Mouse (Mus musculus): ENCODE results near the gene Spats2. TPM values are rescaled to one million over a fixed set of nuclear protein-coding genes. Genes with fewer than 3 reads are reported as not detected.

Spats2 gene
- polyA plus RNA-seq, 1 experiment = 10.6 TPM

DNA sequence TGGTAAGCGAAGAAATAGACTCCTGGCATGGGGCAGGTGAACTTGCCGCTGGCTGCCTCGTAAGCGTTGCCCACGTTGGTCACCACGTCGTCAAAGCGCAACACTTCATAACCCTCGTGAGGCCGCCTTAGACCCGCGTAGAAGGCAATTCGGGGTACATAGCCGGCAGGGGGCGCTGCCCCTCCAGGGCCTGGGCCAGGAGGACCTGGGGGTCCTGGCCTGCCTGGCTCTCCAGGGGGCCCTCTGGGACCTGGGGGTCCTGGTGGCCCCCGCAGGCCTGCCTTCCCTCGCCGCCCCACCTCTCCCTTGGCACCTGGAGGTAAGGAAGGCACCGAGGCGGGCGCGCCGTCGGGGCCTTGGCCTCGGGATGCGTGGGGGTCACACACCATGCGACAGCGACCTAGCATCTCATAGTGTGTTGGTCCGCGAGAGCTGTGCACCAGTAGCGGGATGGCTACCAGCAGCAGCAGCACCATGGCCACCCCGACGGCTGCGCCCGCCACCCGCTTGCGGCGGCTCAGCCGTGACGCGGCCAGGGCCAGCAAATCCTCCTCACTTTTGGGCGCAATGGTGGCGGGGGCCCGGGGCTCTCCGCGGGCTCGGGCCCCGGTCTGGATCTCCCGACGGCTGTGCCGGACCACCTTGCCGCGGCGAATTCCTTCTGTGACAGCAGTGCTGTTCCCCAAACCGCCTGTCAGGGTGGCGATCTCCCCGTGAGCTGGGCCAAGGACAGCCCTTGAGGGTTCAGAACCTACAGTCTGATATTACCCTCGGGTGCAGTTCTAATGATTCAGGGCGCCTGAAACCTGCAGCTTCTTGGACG is 38.3 kb upstream of the Spats2 start, which contains the start of gene C1ql4:
TSS of gene C1ql4 (minus strand) at position 565 of the 823 bp plus-strand sequence.
- TF ChIP-seq POLR2A (IDR thresholded peaks at IDR 0.05; ENCODE audit: borderline replicate concordance, extremely low read depth, low read depth, low read length) (no peak), CTCF (IDR thresholded peaks at IDR 0.05; ENCODE audit: insufficient read depth, low read length) (peak; percentile 20; the same call in 1 of the 2 replicates)
- Histone ChIP-seq H3K4me3 (replicated peaks; ENCODE audit: extremely low read depth, low read depth, low read length) (no peak within 1 kb of the TSS), H3K4me1 (ENCODE audit: control insufficient read depth, insufficient read depth, low read length) (0 out of 2 replicates have a peak, but pooled peaks cover 2% of the 10 kb centered on the region)
- peak; percentile 36 for DNase-seq
- WGBS = 11% methylated on average over 60 of the region's 60 CpGs

DNA sequence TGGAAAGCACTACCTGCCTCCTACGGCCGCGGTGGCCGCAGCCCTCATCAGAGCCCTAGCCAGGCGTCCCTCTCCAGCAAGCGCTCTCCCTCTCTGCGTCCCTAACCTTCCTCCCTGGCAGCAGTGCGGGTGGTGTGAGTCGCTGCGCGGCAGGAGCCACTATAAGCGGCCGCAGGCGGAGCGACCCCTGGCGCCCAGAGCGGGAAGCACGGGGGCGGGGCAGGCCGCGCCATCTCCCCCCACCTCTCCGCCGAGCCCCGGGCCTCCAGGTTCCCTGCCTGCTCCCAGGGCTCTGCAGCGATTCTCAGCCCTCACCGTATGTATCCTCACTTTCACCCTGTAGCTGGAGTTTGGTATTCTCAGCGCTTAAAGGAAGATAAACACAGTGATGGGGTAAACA is 37.4 kb upstream of the Spats2 start:
- H3K4me3 ChIP-seq (replicated peaks; ENCODE audit: extremely low read depth, low read depth, low read length) = no peak overlapping the region
- TF ChIP-seq CTCF (IDR thresholded peaks at IDR 0.05; ENCODE audit: insufficient read depth, low read length) (peak; percentile 47), POLR2A (IDR thresholded peaks at IDR 0.05; ENCODE audit: borderline replicate concordance, extremely low read depth, low read depth, low read length) (no peak)
- WGBS = under 1% methylated on average over 27 of the region's 27 CpGs
- peak; percentile 75 for DNase-seq
- 0 out of 2 replicates have a peak, but pooled peaks cover 2% of the 10 kb centered on the region for H3K4me1 ChIP-seq (ENCODE audit: control insufficient read depth, insufficient read depth, low read length)

- 26% methylated on average over 14 of the region's 14 CpGs for WGBS
- TF ChIP-seq CTCF (IDR thresholded peaks at IDR 0.05; ENCODE audit: insufficient read depth, low read length) = no peak
- TF ChIP-seq POLR2A (IDR thresholded peaks at IDR 0.05; ENCODE audit: borderline replicate concordance, extremely low read depth, low read depth, low read length) = no peak
- DNase-seq = no peak
- Histone ChIP-seq H3K4me3 (replicated peaks; ENCODE audit: extremely low read depth, low read depth, low read length) (no peak overlapping the region), H3K4me1 (ENCODE audit: control insufficient read depth, insufficient read depth, low read length) (peaks cover 4% of the 10 kb centered on the region; the same call in 1 of the 2 replicates)
Measured at GRCm38 (mm10) chr15:99089069-99089468, 36.6 kb upstream of the Spats2 start.

DNA sequence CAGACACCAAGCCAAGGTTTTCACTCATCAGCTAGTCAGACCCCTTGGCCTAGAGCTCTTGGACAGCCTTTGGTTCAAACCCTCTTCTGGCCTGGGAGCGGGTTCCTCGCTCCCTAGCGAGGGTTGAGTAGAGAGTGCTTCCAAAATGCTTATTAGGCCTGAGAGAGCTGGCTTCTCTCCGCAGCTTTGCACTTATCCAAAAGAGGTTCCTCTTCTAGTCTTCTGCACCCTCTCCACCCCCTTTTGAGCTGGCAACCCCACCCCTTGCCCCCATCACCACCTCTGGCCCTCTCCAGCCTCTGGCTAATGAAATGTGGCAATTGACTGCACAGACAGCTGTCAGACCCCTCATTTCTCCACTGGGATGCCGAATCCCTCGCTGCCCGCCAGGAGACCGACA is 32.8 kb upstream of the Spats2 start, which contains the start of gene Dnajc22:
TSS of gene Dnajc22 (plus strand) at position 301 of the 400 bp plus-strand sequence.
- WGBS = 68% methylated on average over 8 of the region's 8 CpGs
- Histone ChIP-seq H3K4me3 (replicated peaks; ENCODE audit: extremely low read depth, low read depth, low read length) (peak within 1 kb of the TSS; percentile 5), H3K4me1 (ENCODE audit: control insufficient read depth, insufficient read depth, low read length) (peaks cover 11% of the 10 kb centered on the region)
- TF ChIP-seq POLR2A (IDR thresholded peaks at IDR 0.05; ENCODE audit: borderline replicate concordance, extremely low read depth, low read depth, low read length) = no peak
- TF ChIP-seq CTCF (IDR thresholded peaks at IDR 0.05; ENCODE audit: insufficient read depth, low read length) = no peak
- DNase-seq = no peak

- Histone ChIP-seq H3K4me1 (ENCODE audit: control insufficient read depth, insufficient read depth, low read length) (peaks cover 15% of the 10 kb centered on the region), H3K4me3 (replicated peaks; ENCODE audit: extremely low read depth, low read depth, low read length) (peak overlapping the region; percentile 5)
- TF ChIP-seq POLR2A (IDR thresholded peaks at IDR 0.05; ENCODE audit: borderline replicate concordance, extremely low read depth, low read depth, low read length) = no peak
- 0 out of 2 replicates have a peak, but pooled peaks have one; percentile 13 for TF ChIP-seq CTCF (IDR thresholded peaks at IDR 0.05; ENCODE audit: insufficient read depth, low read length)
- peak; percentile 50 for DNase-seq
- WGBS = 4% methylated on average over 56 of the region's 56 CpGs
Measured at GRCm38 (mm10) chr15:99093291-99094258, 32.1 kb upstream of the Spats2 start.

DNA sequence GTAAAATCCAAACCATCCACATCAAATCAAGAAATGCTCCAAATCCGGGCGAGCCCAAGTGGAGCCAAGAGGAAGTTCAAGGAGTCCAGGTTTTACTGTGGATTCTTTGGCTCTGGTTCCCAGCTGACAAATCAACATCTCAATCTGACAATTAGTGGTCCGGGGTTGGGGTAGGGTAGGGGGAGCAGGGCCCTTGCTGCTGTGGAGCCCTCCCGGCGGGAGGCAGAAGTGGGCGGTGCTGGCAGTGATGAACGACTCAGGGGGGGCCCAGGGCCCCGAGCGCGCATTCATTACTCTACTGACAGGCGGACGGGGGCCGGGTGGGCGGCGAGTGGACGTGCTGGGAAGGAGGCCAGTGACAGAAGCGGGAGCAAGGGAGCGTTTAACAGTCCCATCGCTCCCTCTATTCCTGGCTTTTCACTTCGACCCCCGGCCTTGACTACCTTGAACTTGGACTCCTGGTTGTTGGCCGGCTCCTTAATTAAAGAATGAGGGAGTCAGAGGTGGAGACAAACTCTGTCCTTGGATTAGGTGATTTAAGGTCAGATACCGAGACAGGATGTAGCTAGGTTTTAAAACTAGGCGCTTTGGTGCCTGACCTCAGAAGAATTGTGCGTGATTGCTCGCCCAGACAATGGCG is 31.0 kb upstream of the Spats2 start:
- no peak for DNase-seq

DNA sequence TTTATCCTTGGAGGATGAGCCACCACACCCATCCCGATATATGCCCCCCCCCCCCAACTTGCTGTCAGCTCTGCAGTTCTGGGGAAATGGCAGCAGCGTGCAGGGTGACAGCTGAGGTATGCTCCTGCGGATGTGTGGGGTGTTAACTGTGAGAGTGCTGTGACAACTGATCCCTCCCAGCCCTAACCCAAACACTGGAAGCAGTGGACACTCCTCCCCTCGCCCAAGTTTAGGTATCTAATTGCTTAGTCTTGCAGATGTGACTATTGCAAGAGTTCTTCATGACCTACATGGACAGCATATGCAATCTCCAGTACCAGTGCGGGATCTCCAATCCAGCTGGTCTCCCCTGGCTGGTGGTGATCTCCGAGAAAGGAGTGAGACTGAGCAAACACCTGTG is 30.4 kb upstream of the Spats2 start:
- 25% methylated on average over 6 of the region's 6 CpGs for WGBS
- Histone ChIP-seq H3K4me1 (ENCODE audit: control insufficient read depth, insufficient read depth, low read length) (peaks cover 18% of the 10 kb centered on the region), H3K4me3 (replicated peaks; ENCODE audit: extremely low read depth, low read depth, low read length) (no peak overlapping the region)
- DNase-seq = no peak
- no peak for TF ChIP-seq CTCF (IDR thresholded peaks at IDR 0.05; ENCODE audit: insufficient read depth, low read length)
- no peak for TF ChIP-seq POLR2A (IDR thresholded peaks at IDR 0.05; ENCODE audit: borderline replicate concordance, extremely low read depth, low read depth, low read length)

More for the DNA sequence above, 31.0 kb upstream of the Spats2 start:
- H3K4me3 ChIP-seq (replicated peaks; ENCODE audit: extremely low read depth, low read depth, low read length) = no peak overlapping the region
- 6% methylated on average over 27 of the region's 27 CpGs for WGBS
- TF ChIP-seq POLR2A (IDR thresholded peaks at IDR 0.05; ENCODE audit: borderline replicate concordance, extremely low read depth, low read depth, low read length) (no peak), CTCF (IDR thresholded peaks at IDR 0.05; ENCODE audit: insufficient read depth, low read length) (no peak)
- peaks cover 18% of the 10 kb centered on the region for H3K4me1 ChIP-seq (ENCODE audit: control insufficient read depth, insufficient read depth, low read length)

DNA sequence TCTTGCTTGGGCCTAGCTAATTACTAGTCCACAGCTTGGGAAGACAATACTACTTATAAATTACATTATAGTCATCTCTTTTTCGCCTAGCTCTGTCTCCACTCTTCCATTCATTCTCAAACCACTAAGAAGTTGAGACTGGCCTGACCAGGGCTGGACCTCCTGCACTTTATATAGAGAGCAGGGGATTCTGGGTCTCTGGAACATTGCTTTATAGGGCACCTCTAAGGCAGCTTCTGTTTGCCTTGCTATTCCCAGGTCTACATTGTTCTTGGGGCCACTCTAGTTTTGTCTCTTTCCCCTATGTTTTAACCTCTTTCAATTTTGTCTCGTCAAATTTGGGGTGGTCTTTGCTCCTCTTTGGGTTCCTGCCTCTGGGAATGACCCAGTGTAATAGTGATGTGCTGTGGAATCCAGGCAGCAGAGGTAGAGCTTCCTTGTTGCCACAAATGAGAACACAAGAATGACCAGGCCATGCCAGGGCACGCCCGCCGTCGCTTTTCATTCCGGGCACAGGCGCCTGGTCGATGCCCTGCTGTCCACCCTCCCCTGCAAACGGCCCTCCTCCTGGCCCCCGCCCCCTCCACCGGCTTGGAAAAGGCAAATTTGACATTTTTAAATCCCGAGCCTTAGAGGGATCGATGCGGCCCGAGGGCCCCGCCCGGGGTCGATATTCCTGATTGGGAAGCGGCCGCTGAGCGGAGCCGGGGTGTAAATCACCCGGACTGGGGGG is 29.5 kb upstream of the Spats2 start:
- TF ChIP-seq CTCF (IDR thresholded peaks at IDR 0.05; ENCODE audit: insufficient read depth, low read length) = no peak
- TF ChIP-seq POLR2A (IDR thresholded peaks at IDR 0.05; ENCODE audit: borderline replicate concordance, extremely low read depth, low read depth, low read length) = no peak
- peaks cover 18% of the 10 kb centered on the region for H3K4me1 ChIP-seq (ENCODE audit: control insufficient read depth, insufficient read depth, low read length)
- no peak for DNase-seq
- WGBS = 12% methylated on average over 24 of the region's 24 CpGs
- H3K4me3 ChIP-seq (replicated peaks; ENCODE audit: extremely low read depth, low read depth, low read length) = no peak overlapping the region

All from lung, adult 2 months (tissue).